Mouse (Mus musculus): ENCODE measurements around the gene Dcaf5.
A peak's percentile ranks its signal among the peaks of the same experiment; 100 is the strongest.

Gene Dcaf5

GRCm38 (mm10) chr12:80406650-80407049 lies 29.8 kb downstream of the Dcaf5 start:
- DNase-seq, result peak; percentile 64

DNA sequence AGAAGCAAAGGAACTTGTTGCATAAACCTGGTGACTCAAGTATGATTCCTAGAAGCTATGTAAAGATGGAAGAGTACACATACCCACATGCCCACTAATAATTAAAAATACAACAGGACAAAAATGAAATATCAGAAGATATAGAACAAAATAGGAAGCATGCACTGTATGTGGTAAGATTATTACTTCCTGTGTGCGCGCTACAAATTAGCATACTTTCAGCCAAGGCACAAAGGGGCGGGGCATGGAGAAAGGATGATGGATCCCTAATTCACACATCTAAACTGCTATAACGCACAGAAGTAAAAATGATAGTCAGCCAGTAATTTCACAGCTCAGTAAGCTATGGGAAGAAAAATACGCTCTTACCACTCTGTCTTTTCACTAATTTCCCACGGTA lies 32.3 kb downstream of the Dcaf5 start:
- no peak for DNase-seq

GRCm38 (mm10) chr12:80399147-80399546 lies 37.3 kb downstream of the Dcaf5 start:
- no peak for DNase-seq

- DNase-seq, result no peak
Measured at GRCm38 (mm10) chr12:80396397-80396796, 40.0 kb downstream of the Dcaf5 start.

DNA sequence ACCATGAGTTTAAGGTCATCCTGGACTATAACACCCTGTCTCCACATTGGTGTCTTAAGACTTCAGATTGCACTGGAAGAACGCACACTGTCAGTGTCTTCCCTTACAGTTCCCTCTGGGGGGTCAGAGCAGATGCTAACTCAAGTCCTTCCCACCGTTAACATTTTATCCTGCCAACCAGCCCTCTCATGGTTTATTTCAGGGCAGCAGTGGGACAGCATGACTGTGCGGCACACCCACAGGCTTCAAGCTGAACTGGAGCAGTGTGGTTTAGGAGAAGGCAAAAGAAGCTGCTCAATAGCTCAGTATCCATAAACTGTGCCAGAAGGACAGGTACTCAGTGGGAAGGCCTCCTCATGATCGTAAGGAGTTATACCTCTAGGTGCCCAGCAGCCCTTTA lies 41.1 kb downstream of the Dcaf5 start:
- no peak for DNase-seq

- peak; percentile 40 for DNase-seq
Measured at GRCm38 (mm10) chr12:80394045-80394444, 42.4 kb downstream of the Dcaf5 start.

GRCm38 (mm10) chr12:80389448-80389847 lies 47.0 kb downstream of the Dcaf5 start:
- peak; percentile 58 for DNase-seq

- DNase-seq, result no peak
Measured at GRCm38 (mm10) chr12:80387326-80387725, 49.1 kb downstream of the Dcaf5 start.

GRCm38 (mm10) chr12:80385361-80385760 lies 51.0 kb downstream of the Dcaf5 start:
- DNase-seq, result no peak

- no peak for DNase-seq
Measured at GRCm38 (mm10) chr12:80383478-80383877, 52.9 kb downstream of the Dcaf5 start.

DNA sequence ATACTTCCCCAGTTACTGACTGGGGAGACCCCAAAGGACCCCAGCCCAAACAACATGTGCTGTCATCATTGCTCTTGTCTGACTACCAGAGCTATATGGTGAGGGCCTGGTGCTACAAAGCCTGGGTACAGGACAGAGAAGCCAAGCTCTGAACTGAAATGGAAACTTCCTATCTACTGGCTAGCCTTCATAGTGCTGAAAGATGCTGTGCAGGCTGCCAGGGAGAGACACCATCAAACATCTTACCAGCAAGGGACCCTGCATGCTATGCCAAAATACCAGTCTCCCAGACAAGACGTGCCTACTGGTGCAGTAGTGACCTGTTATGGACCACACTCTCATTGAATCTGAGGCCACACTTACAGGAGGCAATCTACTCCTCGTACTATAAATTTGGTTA lies 53.6 kb downstream of the Dcaf5 start:
- DNase-seq, result no peak

- peak; percentile 86 for DNase-seq
Measured at GRCm38 (mm10) chr12:80379831-80380457, 56.5 kb downstream of the Dcaf5 start.

DNA sequence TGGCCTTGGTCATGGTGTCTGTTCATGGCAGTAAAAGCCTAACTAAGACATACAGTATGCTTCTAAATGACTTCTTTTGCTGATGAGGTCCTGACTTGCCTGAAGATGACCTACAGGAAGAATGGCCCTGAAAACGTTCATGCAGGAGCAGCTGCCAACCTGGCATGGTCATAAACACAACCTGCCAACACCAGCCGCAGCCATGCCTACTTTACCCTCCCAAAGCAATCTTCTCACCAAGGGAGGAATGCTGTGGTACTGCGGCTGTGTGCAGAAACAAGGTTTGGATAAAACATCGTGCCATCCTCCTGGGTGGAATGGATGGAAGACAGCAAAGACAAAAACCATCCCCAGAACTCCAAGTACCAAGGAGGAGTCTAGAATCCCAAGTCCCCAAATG lies 57.0 kb downstream of the Dcaf5 start:
- no peak for DNase-seq

DNA sequence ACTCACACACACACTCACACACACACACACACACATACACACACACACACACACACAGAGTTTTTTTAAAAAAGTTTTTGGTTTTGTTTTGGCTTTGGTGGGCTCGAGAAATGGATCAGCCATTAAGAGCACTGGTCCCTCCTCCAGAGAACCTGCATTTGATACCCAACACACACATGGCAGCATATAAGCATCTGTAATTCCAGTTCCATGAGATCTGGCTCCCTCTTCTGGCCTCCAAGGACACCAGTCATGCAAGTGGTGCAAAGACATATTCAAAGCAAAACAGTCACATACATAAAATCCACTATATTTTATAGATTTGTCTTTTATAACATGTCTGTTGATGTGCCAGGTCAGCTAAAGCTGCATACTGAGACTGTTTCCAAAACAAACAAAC lies 58.8 kb downstream of the Dcaf5 start:
- DNase-seq, result peak; percentile 62

DNA sequence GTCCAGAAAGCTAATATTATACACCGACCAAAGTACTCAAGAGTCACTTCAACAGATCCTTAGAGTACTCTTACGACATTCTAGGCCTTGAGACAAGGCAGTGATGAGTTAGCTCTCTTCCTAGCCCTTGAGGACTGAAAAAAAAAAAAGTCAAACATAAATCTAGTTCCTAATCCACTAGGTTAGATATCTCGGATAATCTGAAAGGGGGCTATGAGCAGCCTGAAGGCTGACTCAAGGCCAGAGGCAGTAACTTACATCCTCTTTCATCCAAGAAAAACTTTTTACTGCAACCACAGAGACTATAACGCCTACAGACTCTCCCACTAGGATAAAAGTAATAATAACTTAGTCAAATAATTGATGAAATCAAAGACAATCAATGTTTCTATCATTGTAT lies 60.7 kb downstream of the Dcaf5 start:
- DNase-seq, result no peak

DNA sequence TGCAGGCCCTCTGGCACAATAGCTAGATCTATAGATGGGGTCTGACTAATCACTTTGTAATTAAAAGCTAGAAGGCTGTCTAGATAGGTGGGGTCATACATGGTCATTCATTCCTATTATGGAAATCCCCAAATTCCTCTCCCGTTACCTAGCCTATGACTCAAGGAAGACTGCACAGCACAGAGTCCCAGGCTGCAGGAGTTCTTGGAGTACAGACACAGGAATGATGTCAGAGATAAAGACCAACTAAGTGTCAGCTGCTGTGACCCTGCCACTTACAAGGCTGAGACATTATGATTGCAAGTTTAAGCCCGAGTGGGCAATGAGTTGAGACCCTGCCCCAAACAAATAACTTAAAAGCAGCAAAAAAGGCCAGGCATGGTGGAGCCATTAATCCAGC lies 61.7 kb downstream of the Dcaf5 start:
- no peak for DNase-seq

DNA sequence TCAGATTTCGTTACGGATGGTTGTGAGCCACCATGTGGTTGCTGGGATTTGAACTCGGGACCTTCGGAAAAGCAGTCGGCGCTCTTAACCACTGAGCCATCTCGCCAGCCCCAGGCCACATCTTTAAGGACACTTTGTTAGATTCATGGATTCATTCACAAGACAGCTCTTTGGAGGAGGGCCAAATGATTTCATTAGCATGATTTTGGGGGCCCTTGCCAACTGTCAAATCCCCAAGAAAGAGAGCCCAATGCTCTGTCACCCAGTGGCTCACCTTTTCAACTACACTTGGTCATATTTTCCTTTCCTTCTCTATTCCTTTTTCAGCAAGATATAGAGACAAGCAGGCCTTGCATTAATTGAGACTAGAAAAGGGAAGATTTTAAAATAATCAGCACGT lies 63.5 kb downstream of the Dcaf5 start:
- DNase-seq, result no peak

- DNase-seq, result no peak
Measured at GRCm38 (mm10) chr12:80367227-80367626, 69.2 kb downstream of the Dcaf5 start.

- DNase-seq, result peak; percentile 74
Measured at GRCm38 (mm10) chr12:80366004-80366480, 70.4 kb downstream of the Dcaf5 start.

GRCm38 (mm10) chr12:80365345-80365744 lies 71.1 kb downstream of the Dcaf5 start:
- DNase-seq, result no peak

GRCm38 (mm10) chr12:80361655-80362054 lies 74.7 kb downstream of the Dcaf5 start:
- no peak for DNase-seq

DNA sequence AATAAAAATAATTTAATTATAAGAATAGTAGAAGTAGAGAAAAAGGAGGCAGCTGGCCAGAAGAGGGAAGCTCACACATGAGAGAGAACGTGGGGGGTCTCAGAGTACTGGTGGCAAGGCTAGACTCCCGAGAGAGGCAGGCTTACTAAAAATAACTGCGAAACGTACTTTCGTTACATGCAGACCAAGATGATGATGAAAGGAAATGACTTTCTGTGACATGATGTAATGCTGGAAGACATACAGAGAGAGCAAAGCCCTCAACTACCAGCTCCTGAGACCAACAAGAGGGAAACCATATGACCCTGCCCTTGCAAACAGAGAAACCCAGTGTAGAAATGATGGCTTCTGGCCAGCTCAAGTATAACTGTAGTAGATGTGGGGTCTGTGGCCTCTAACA lies 76.1 kb downstream of the Dcaf5 start:
- no peak for DNase-seq

DNA sequence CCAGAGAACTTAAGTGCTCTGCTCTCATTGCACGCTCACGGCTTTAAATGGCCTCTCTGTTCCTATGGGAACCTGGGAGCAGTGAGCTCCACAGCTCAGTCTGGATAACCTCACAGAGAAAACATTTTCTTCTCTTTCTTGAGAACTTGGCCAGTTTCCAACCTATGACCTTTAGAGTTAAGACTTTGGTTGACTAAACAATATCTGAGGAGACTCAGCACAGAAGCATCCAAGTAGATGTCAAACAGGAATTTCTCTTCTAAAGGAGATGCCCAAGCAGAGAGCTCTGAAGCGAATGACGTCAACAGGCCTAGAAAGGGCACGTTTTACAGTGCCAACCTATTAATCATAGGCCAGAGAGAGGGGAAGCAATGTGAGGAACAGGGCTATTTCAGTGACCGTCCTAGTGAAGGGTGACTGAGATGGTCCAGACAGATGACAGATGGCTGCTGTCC lies 91.6 kb downstream of the Dcaf5 start:
- DNase-seq, result peak; percentile 50

GRCm38 (mm10) chr12:80340936-80341335 lies 95.5 kb downstream of the Dcaf5 start:
- DNase-seq, result no peak

- no peak for DNase-seq
Measured at GRCm38 (mm10) chr12:80334162-80334561, 102.2 kb downstream of the Dcaf5 start.

Measured in lung, postnatal 10 days (tissue).